Mouse (Mus musculus) olfactory bulb, adult 2 months (tissue): ENCODE data around the gene Peak1.

Experiments used
- CTCF ChIP-seq: fragments of 200-500 bp; IDR thresholded peaks from 2 replicates; pipeline ENCODE4 v1.5.1; 2012; ENCODE audit warnings: low read depth, mild to moderate bottlenecking, low read length, moderate library complexity; ENCODE audit not compliant: insufficient read depth
- POLR2A ChIP-seq: fragments of 200-500 bp; IDR thresholded peaks from 2 replicates; pipeline ENCODE4 v1.6.1; 2012; ENCODE audit warnings: mild to moderate bottlenecking, low read depth, low read length, moderate library complexity; ENCODE audit not compliant: insufficient read depth

GRCm38 (mm10) chr9:56421991-56422390 is 4.1 kb upstream of the Peak1 start:
- TF ChIP-seq CTCF (no peak), POLR2A (no peak)
